Mouse (Mus musculus) erythroblast, embryonic 14.5 days (primary cell): Measurements from ENCODE around the gene Nudt1.

Experiments
- GATA1 ChIP-seq: IDR thresholded peaks from 2 replicates; pipeline ENCODE4 v1.6.1; 2012; ENCODE audit warnings: low read length, inconsistent platforms, mixed read lengths
- TAL1 ChIP-seq: IDR thresholded peaks from 3 replicates; pipeline ENCODE4 v1.6.1; 2012; ENCODE audit warnings: low read length, inconsistent platforms, mixed read lengths

DNA sequence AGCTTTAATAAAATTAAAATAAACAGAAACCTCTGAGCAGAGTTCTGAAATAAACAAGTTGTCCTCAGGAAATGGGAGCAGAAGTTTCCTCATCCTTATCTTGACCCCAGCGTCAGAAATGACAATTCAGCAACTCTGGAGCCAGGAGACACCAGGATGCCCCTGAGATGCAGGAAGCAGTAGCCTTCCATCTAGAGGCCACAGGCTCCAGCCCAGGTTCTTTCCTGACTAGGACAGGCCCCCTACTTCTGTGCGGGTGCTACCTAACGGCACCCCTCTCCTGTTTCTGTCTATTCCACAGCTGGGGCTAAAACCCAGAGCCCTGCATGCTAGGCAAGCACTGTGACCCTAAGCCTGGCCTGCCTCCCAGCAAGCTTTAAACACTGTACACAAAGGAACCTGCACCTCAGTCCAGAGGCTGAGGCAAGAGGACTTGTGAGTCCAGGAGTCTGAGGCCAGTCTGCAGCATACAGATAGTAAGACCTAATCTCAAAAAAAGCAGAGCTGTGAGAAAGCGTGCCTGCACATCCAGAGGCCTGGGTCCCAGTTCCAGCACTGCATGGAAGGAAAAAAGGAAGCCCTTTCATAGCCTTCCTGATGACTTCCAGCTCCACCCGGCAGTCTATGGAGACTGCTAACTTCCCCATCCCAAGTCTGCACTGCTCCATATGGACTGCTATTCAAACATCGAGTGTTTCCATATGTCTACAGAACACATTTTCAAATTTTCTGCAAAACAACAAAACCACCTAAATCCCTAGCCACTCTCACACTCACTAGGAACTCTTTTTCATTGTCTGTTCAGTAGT is 49.2 kb downstream of the Nudt1 start:
- no peak for TF ChIP-seq TAL1
- no peak for TF ChIP-seq GATA1
